Mouse (Mus musculus) left cerebral cortex, postnatal 36 days (tissue): Measurements from ENCODE around the gene Nsd1. TPM values are rescaled to one million over a fixed set of nuclear protein-coding genes. Genes with fewer than 3 reads are reported as not detected.

Experiments
- DNase-seq, 2 experiments: peaks; one replicate each; pipeline ENCODE4 v3.0.0; 2021 to 2022; ENCODE audit warnings: low spot score in 2 of 2, mixed read lengths in 1 of 2
- intact Hi-C: fragments of 180-260 bp; cut with DNase I; formaldehyde crosslinking; loops from one replicate; pipeline ENCODE4 v1.15.1; 2025
- total RNA-seq, 2 experiments: library from RNA; stranded (reverse); gene quantifications; 2 replicates each; pipeline ENCODE4 v1.2.3; 2021

Nsd1 gene
- total RNA-seq, 2 experiments from 2014 or later: 105 to 134 TPM

DNA sequence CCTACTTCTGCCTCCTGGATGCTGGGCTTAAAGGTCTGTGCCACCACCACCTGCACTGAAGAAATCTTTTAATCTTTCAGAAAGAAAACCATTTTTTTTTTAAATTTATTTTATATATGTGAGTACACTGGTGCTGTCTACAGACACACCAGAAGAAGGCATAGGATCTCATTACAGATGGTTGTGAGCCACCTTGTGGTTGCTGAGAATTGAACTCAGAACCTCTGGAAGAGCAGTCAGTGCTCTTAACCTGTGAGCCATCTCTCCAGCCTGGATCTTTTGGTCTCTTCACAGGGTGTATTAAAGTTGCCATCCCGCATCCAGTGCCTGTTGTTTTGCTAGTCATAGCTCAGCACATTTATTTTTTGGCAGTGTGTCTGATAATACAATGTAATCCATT is 21.1 kb downstream of the Nsd1 start:
- intact Hi-C loops: no loop called here

DNA sequence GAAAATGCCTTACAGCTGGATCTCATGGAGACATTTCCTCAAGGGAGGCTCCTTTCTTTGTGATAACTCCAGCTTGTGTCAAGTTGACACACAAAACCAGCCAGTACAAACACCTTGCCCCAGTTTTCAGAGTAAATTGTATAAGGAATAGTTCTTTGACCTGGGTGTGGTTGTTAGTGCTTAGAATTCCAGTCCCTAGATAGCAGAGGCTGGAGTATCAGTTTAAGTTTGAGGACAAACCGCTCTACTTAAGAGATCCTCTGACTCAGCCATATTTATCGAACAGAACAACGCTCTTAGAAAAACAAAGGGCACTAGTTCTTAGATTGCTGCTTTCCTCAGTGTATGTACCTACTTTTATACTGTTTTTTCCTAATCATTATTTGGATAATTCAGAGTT is 33.6 kb downstream of the Nsd1 start:
- no peak for DNase-seq
- intact Hi-C loops: no loop called here

More for the DNA sequence above, 21.1 kb downstream of the Nsd1 start:
- DNase-seq: no peak

DNA sequence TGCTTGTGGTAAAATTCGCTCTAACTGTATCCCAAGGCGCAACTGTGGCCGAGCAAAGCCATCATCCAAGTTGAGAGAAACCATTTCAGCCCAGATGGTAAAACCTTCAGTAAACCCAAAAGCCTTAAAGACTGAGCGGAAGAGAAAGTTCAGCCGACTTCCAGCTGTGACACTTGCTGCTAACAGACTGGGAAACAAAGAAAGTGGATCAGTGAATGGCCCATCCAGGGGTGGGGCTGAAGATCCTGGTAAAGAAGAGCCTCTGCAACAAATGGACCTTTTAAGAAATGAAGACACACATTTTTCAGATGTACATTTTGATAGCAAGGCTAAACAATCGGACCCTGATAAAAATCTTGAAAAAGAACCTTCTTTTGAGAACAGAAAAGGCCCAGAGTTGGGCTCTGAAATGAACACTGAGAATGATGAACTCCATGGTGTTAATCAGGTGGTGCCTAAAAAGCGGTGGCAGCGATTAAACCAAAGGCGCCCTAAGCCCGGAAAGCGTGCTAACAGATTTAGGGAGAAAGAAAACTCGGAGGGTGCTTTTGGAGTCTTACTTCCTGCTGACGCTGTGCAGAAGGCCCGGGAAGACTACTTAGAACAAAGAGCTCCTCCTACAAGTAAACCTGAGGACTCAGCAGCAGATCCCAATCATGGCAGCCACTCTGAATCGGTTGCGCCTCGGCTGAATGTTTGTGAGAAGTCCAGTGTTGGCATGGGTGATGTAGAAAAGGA is 37.9 kb downstream of the Nsd1 start:
- no peak for DNase-seq
- intact Hi-C loops: loop anchor here (5.0 kb wide), 1 partner anchor 55 kb away; no protein-coding TSS in a partner anchor

DNA sequence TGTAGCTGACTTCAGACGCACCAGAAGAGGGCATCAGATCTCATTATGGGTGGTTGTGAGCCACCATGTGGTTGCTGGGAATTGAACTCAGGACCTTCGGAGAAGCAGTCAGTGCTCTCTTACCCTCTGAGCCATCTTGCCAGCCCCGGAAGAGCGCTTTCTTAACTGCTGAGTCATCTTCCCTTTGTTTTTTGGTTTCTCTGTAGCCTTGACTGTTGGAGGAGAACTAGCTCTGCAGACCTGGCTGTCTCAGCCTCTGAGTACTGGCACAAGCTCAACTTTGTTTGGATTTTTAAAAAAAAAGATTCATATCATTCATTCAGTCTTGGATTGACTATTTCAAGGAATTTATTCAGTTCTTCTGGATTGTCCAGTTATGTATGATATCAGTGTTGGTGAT is 39.7 kb downstream of the Nsd1 start:
- DNase-seq: no peak
- intact Hi-C loops: loop anchor here (5.0 kb wide), 1 partner anchor 53 kb away; no protein-coding TSS in a partner anchor

DNA sequence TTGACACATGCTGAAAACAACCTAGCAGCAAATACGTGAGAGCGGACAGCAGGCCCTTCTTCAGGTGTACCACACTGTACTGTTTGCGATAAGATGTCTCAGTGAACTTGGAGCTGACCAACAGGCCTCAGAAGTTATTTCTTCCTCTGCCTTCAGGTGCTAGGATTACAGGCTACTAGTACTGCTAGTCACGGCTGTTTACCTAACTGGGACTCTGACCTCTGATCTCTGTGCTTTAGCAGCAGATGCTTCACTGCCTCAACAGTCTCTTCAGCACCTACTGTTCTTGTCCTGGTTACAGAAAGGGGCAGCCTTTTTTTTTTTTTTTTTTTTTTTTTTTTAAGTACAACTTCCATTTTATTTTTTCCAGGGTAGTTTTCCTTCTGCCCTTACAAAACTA is 43.2 kb downstream of the Nsd1 start:
- DNase-seq: no peak

DNA sequence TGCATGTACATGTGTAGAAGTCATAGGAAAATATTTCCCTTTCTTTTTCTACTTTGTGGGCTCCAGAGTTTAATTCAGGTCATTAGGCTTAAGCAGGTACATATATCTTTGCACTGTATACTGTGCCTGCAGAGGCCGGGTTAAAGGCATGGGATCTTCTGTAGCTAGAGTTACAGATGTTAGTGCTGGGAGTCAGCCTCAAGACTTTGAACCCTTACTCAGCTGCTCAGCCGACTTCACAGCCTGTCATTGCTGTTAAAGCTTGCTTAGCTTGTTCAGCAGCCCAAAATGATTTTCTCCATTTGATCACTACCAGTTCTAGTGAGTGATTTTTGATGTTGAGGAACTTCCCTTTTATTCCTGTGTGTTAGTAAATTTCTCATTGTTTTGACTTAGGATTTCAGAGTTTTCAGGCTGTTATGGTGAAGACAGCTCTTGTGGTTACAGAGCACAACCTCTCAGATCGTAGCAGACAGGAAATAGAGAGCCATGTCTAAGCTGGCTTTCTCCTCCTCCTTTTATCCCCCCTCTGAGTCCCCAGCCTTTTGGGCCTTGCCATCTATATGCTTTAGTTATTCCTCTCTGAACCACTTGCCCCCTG is 45.6 kb downstream of the Nsd1 start:
- intact Hi-C loops: loop anchor here (5.0 kb wide), 1 partner anchor 43 kb away; no protein-coding TSS in a partner anchor
- DNase-seq: no peak

More for the DNA sequence above, 43.2 kb downstream of the Nsd1 start:
- intact Hi-C loops: no loop called here

DNA sequence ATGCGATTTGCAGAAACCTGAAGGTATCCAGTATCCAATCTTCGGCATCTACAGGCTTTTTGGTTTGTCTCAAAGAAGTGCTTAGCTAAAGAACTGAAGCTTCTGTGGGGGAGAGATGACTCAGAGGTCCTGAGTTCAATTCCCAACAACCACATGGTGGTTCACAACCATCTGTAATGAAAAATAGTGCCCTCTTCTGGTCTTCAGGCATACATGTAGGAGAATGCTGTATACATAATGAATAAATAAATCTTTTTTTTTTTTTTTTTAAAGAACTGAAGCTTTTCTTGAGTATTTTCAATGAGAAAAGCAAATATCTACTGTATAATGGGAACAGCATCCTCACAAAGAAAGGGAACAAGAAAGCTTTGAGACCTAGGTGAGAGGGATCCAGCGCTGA is 49.1 kb downstream of the Nsd1 start:
- DNase-seq: no peak
- intact Hi-C loops: loop anchor here (5.0 kb wide), 1 partner anchor 46 kb away; no protein-coding TSS in a partner anchor

DNA sequence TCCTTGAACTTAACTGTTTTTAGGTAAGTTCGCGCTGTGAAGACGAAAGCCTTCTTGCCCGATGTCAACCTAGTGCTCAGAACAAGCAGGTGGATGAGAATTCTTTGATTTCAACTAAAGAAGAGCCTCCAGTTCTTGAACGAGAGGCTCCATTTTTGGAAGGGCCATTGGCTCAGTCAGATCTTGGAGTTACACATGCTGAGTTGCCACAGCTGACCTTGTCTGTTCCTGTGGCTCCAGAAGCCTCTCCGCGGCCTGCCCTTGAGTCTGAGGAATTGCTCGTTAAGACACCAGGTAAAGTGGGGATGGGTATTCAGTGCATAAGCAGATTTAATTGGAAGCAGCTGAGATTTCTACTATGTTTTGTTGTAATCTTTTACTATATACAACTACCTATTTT is 51.9 kb downstream of the Nsd1 start:
- DNase-seq: no peak
- intact Hi-C loops: no loop called here

DNA sequence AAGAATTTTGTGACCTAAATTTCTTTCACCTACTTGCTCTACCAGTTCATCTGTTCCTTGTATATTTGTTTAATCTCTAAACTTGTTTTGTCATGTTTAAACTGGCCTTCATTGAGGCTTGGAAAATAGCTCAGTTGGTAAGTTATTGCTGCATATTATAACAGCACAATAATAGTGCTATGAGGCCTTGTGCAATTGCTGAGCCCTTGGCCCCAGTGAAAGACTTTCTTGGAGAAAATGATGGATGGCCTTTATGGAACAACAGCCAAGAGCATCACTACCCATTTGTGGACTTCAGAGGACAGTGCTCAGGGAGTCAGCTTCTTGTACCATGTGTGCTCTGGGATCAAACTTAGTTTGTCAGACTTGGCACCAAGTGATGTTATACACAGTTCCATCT is 52.5 kb downstream of the Nsd1 start:
- intact Hi-C loops: no loop called here
- DNase-seq: no peak

DNA sequence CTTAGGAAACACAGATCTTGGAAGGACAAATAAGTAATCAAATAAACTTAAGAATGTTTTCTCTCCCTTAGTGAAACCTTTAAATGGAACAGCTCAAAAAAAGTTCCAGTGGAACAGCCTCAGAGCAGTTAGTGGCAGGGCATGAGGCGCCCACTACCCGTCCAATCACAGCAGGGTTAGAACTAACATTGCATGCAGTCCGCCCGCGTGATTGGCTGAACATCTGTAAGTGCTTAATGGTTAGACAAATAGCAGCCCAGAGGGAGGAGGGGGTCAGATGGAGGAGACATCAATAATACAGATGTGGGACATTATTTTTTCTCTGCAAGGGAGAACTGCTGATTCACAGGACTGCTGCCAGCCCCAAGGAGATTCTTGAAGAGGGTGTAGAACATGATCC is 67.6 kb downstream of the Nsd1 start:
- intact Hi-C loops: no loop called here
- no peak for DNase-seq

DNA sequence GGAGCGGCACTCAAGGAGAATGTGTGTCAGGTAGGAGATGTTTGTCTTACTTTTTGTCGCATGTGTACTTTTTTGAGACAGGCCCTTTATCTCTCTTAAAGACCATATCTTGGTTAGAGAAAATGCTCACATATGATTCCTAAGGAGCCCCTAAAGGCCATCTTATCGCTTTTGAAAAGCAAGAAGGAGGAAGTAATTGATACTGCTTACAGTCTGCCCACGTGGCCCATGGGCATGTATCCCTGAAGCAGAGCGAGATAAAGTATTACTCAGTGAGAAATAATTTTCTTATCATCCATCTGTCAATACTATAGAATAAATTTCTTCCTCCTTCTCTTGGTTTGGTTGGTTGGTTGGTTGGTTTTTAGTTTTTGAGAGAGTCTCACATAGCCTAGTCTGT is 68.1 kb downstream of the Nsd1 start:
- intact Hi-C loops: no loop called here

DNA sequence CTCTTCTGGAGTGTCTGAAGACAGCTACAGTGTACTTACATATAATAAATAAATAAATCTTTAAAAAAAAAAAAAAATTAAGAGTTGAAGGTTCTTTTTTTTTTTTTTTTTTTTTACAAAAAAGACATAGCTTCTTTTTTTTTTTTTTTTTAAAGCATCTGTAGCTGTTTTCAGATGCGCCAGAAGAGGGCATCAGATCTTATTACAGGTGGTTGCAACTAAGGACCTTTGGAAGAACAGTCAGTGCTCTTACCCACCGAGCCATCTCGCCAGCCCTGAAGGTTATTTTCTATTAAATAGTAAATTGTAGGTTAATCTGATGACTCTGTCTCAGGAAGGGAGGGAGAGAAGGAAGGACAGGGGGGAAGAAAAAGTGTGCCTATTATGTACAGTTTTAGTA is 79.3 kb downstream of the Nsd1 start:
- intact Hi-C loops: no loop called here
- DNase-seq: no peak

More for the DNA sequence above, 68.1 kb downstream of the Nsd1 start:
- no peak for DNase-seq

DNA sequence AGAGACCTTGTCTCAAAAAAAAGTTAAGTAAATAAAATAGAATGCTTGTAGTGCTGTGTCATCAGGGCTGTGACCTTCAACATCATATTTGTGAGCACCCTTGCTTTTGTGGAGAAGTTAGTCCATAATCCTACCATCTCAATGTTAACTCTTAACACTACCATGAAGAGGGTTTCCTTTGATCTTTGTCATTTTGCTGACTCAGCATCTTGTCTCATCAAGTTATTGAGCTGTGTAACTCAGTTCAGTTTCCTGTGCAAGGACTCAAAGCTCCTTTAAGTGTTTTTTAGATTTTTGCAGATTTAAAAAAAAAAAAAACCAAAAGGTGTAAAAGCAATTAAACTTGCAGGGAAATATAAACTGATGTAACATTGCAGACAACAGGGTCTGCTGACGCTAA is 87.2 kb downstream of the Nsd1 start:
- intact Hi-C loops: no loop called here

DNA sequence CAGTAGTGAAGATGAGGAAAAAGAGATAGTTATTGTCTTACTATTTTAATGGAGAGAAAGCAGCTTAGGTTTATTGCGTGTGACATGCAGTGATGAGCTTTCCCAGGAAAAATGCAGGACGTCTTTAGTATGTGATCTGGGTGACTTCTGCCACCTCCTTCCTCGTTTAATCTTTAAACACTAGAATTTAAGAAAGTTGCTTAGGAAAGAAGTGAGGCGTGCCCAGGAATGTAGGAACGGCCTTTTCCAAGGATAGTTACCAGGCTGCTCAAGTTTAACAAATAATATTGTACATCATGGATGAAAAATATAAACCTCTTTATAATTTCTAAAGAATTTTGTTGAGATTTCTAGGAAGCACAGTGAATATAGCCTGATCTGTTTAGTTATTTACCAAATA is 91.3 kb downstream of the Nsd1 start:
- DNase-seq: no peak
- intact Hi-C loops: loop anchor here (5.0 kb wide), 1 partner anchor 54 kb away; no protein-coding TSS in a partner anchor

More for the DNA sequence above, 87.2 kb downstream of the Nsd1 start:
- no peak for DNase-seq

DNA sequence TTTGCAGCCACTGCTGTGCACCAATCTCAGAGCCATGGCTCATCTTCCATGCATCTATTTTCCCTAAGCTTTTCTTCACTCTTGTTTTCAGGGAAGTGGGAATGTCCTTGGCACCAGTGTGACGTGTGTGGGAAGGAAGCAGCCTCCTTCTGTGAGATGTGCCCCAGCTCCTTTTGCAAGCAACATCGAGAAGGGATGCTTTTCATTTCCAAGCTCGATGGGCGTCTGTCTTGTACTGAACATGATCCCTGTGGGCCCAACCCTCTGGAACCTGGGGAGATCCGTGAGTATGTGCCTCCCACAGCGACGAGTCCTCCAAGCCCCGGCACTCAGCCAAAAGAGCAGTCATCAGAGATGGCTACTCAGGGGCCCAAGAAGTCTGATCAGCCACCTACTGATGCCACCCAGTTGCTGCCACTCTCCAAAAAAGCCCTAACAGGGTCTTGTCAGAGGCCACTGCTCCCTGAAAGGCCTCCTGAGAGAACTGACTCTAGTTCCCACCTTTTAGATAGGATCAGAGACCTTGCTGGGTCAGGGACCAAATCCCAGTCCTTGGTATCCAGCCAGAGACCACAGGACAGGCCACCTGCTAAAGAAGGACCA is 102.5 kb downstream of the Nsd1 start:
- intact Hi-C loops: no loop called here
- peak in 1 of 2 experiments; percentile 70 for DNase-seq

DNA sequence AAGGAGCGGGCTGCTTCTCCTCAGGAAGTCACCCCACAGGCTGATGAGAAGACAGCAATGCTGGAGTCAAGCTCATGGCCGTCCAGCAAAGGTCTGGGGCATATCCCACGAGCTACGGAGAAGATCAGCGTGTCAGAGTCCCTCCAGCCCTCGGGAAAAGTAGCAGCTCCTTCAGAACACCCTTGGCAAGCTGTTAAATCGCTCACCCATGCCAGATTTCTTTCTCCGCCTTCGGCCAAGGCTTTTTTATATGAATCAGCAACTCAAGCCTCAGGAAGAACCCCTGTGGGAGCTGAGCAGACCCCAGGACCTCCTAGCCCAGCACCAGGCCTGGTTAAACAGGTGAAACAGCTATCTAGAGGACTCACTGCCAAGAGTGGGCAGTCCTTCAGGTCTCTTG is 103.5 kb downstream of the Nsd1 start:
- DNase-seq: no peak
- intact Hi-C loops: no loop called here

DNA sequence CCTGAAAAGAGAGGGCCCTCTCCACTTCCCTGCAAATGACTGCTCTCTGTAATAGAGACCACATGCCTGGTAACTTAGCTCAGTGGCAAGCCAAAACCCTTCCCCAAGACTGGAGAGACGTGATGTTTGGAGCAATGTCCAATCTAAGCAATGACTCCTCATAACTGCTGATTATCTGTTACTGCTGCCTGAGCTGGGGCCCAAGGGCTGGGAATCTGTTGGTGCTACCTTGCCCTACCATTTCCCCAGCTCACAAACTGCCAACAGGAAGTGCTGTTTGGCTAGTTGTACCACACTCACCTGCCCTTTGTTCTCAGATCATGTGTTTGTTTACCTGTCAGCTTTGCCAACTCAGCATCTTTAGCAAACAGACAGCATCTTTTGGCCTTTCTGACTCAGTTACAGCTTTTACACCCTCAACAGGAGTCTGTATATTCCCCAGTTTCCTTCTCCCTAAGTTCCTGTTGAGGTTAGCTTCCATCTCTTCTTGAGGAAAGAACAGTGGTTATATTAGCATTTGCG is 105.4 kb downstream of the Nsd1 start:
- no peak for DNase-seq
- intact Hi-C loops: no loop called here

DNA sequence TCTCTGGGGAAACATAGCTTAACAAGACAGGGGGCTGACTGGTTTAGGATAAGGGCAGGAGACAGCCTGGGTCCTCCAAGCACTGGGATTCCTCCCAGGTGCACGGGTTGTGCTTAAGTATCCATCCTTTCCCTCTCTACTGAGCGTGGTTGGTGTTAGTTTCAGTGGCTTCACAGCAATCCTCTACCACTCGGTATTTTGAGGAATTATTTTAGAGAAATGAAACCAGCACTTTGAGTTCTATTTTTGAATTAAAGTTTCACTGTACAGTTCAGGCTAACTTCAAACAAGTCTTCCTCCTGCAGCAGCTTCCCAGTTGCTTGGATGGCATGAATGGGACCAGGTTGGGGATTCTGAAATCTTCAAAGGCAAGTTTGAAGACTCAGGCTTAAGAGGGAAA is 108.8 kb downstream of the Nsd1 start:
- DNase-seq: no peak
- intact Hi-C loops: no loop called here

DNA sequence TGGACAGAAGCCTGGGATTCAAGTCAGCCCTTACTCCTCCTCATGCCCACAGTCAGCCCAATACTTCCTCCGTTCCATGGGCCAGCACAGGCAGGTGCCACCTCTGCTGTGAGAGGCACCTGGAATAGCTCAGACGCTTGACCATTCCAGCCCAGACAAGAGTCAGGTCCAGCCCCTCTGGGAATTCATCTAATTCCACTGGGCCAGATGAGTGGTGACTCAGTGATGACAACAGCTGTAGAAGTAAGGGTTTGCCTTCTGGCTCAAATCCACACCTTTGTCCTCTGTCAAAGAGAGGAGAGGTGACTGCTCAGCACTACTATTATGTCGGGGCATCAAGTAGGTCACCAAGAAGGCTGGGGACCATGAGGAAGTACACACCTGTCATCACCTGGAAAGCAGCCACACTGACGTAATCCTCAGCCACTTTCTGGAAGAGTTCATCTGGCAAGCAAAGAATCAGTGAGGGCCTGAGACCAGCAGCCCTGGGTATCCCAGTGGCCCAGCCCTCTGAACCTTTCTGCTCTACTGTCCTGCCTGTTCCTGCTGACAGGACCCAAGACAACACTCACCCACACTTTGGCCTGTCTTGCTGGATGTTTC is 110.5 kb downstream of the Nsd1 start, which contains the start of gene Prelid1:
Gene Prelid1, plus strand, starts transcription at position 570 of the 603 bp plus-strand sequence.
- peak in 1 of 2 experiments; percentile 3 for DNase-seq
- intact Hi-C loops: no loop called here
